Mouse (Mus musculus): ENCODE measurements at regions not wholly inside any gene's neighbourhood (a gene's known extent, or its start where the extent isn't known, plus 50 kb on each side); places are given as distances from the start of the nearest gene placed in this dataset.

- TF ChIP-seq CTCF (IDR thresholded peaks at IDR 0.05; ENCODE audit: control insufficient read depth, insufficient read depth, insufficient replicate concordance, low read depth, low read length) (no peak), POLR2A (IDR thresholded peaks at IDR 0.05; ENCODE audit: control insufficient read depth, low read depth, low read length) (no peak)
These were observed 50.0 kb upstream of the Cep85l start for GRCm38 (mm10) chr10:53429539-53430344.
